Mouse (Mus musculus): ENCODE results near the gene Gramd1b.

DNA sequence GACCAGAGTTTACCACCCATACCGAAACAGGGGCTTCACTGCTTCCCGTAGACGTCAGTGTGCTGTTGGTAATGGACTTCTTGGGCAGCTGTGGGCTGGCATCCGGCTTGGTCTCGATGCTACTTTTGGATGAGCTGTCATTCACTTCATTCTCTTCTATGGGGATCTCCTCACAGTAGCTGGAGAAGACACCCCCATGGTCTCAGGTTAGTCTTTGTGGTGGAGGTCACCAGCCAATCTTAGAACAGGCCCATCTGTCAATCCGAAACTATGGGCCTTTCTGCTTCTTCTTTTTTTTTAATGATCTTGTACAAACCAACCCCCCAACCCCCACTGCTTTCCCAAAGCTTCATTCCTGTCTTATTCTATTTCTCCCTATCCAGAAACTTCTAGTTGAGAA lies 221.3 kb downstream of the Gramd1b start:
- no peak for TF ChIP-seq CTCF (IDR thresholded peaks at IDR 0.05; ENCODE audit: extremely low read depth, insufficient read depth, insufficient read length, insufficient replicate concordance)
- TF ChIP-seq POLR2A (IDR thresholded peaks at IDR 0.05; ENCODE audit: low read depth, low read length): no peak
